Mouse (Mus musculus): Measurements from ENCODE around the gene Sult1a1.

GRCm38 (mm10) chr7:126630824-126631518 is 45.3 kb downstream of the Sult1a1 start, which contains the start of gene Nupr1:
- TF ChIP-seq CTCF (IDR thresholded peaks at IDR 0.05): no peak
- no peak for TF ChIP-seq EP300 (IDR thresholded peaks at IDR 0.05)

All from lung, postnatal 0 days (tissue).